Mouse (Mus musculus) spleen, adult 2 months (tissue): ENCODE results near the gene Mtfr2. TPM values are rescaled to one million over a fixed set of nuclear protein-coding genes. Genes with fewer than 3 reads are reported as not detected.
A peak's percentile ranks its signal among the peaks of the same experiment; 100 is the strongest.

Experiments
- DNase-seq, 2 experiments: peaks; one replicate each; pipeline versions ENCODE4 v3.0.0 to v3.0.0-alpha.2; 2012 to 2021; ENCODE audit warnings: low spot score in 2 of 2, low read depth in 1 of 2
- H3K27ac ChIP-seq: fragments of 200-500 bp; 2 replicates; pipeline ENCODE4 v1.5.1; 2012; ENCODE audit warnings: low read length, inconsistent platforms; ENCODE audit not compliant: insufficient read depth
- H3K27me3 ChIP-seq: fragments of 200-500 bp; 2 replicates; pipeline ENCODE4 v1.6.1; 2012; ENCODE audit warnings: mild to moderate bottlenecking, moderate library complexity, low read length, inconsistent platforms; ENCODE audit not compliant: control insufficient read depth, insufficient read depth
- H3K36me3 ChIP-seq: fragments of 200-500 bp; 2 replicates; pipeline ENCODE4 v1.6.1; 2012; ENCODE audit warnings: mild to moderate bottlenecking, low read length, inconsistent platforms; ENCODE audit not compliant: control insufficient read depth, insufficient read depth
- H3K4me1 ChIP-seq: fragments of 200-500 bp; 2 replicates; pipeline ENCODE4 v1.6.1; 2011; ENCODE audit warnings: inconsistent platforms; ENCODE audit not compliant: control insufficient read depth, insufficient read depth, insufficient read length
- H3K4me3 ChIP-seq: fragments of 200-500 bp; 2 replicates; pipeline ENCODE4 v1.5.1; 2011; ENCODE audit warnings: mild to moderate bottlenecking, inconsistent platforms; ENCODE audit not compliant: insufficient read depth, insufficient read length; ENCODE audit errors: extremely low read depth
- CTCF ChIP-seq: fragments of 200-500 bp; IDR thresholded peaks from 2 replicates; pipeline ENCODE4 v1.5.1; 2011; ENCODE audit warnings: mild to moderate bottlenecking, inconsistent platforms; ENCODE audit not compliant: insufficient read depth, insufficient read length, insufficient replicate concordance; ENCODE audit errors: extremely low read depth
- POLR2A ChIP-seq: fragments of 200-500 bp; IDR thresholded peaks from 2 replicates; pipeline ENCODE4 v1.6.1; 2011; ENCODE audit warnings: low read depth, low read length, inconsistent platforms
- WGBS: fragments of 180-500 bp; shearing (Covaris S2); methylation state at CpG from one replicate; pipeline ENCODE4 v1.1.7; 2018; 5-methylcytosine and 5-hydroxymethylcytosine counted together
- polyA plus RNA-seq: library from polyadenylated mRNA; depleted of rRNA; stranded (reverse); fragments of >200 nt; gene quantifications from 2 replicates; pipeline ENCODE4 v1.2.3, GENCODE M21; 2012

The Mtfr2 gene
- polyA plus RNA-seq, 1 experiment: 1.1 TPM

DNA sequence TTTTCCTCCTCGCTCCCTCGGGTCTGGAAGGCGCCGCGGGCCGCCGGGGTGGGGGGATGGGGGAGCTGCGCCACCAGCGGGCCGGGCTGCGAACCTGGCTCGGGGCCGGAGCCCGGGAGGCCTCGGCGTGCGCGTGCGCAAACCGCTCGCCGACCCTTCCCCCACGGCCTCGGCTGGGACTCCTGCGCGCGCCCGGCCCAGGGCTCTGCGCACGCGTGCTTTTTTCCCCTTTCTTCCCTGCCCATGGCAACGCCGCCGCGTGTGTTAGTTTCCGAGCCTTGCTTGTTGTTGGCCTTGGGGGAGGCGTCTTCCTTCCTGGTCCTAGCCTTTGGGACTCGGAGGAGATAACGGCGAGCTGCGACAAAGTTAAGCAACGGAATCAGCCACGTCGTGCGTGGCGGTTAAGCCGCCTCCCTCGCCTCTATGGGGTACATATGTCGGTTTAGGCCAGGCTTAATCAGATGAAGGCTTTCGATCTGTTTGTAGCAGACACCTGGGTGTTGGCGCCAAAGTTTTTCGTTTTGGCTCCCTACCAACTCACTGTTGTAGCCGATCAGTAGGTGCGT, 34.8 kb upstream of the Mtfr2 start:
- H3K27me3 ChIP-seq: no peaks in the 10 kb centered on the region
- TF ChIP-seq CTCF: no peak
- TF ChIP-seq POLR2A: no peak
- under 1% methylated on average over 53 of the region's 54 CpGs for WGBS
- DNase-seq: peak; percentile 61 to 84
- peaks cover 3% of the 10 kb centered on the region; the same call in 1 of the 2 replicates for H3K4me1 ChIP-seq
- peak overlapping the region; percentile 97 for H3K27ac ChIP-seq
- H3K36me3 ChIP-seq: no peaks in the 10 kb centered on the region
- H3K4me3 ChIP-seq: peak overlapping the region; percentile 94

DNA sequence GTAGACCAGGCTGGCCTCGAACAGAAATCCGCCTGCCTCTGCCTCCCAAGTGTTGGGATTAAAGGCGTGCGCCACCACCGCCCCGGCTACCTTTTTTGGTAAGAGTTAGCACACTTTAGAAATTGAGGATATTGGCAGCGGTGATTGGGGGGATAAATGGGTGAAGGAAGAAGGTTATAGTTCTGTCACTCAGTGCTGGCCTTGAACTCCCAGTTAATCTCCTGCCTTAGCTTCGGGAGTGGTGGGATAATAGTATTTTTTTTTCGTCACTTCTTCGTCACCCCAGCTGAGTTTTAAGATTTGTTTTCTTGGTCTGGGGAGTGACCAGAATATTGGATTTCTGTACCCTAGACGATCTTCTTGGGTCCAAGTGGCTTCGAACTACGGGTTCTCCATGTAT, 34.1 kb upstream of the Mtfr2 start:
- no peak for TF ChIP-seq POLR2A
- TF ChIP-seq CTCF: no peak
- Histone ChIP-seq H3K27ac (no peak overlapping the region), H3K27me3 (no peaks in the 10 kb centered on the region), H3K4me3 (peak overlapping the region; percentile 94), H3K36me3 (peaks cover 1% of the 10 kb centered on the region; the same call in 1 of the 2 replicates), H3K4me1 (peaks cover 3% of the 10 kb centered on the region; the same call in 1 of the 2 replicates)
- no peak for DNase-seq
- WGBS: 35% methylated on average over 13 of the region's 13 CpGs

- no peak for DNase-seq
- TF ChIP-seq CTCF: no peak
- no peak for TF ChIP-seq POLR2A
- no peak overlapping the region; the same call in 1 of the 2 replicates for H3K4me3 ChIP-seq
- 42% methylated on average over 4 of the region's 4 CpGs for WGBS
- H3K27me3 ChIP-seq: no peaks in the 10 kb centered on the region
- H3K4me1 ChIP-seq: peaks cover 3% of the 10 kb centered on the region; the same call in 1 of the 2 replicates
- no peak overlapping the region for H3K27ac ChIP-seq
- H3K36me3 ChIP-seq: peaks cover 1% of the 10 kb centered on the region
Observed at GRCm38 (mm10) chr10:20313941-20314340, 33.6 kb upstream of the Mtfr2 start.

GRCm38 (mm10) chr10:20314797-20315196, 32.8 kb upstream of the Mtfr2 start:
- no peak overlapping the region for H3K4me3 ChIP-seq
- DNase-seq: peak in 1 of 2 experiments; percentile 19
- H3K27ac ChIP-seq: no peak overlapping the region
- peaks cover 4% of the 10 kb centered on the region for H3K36me3 ChIP-seq
- 45% methylated on average over 2 of the region's 2 CpGs for WGBS
- TF ChIP-seq POLR2A: no peak
- no peak for TF ChIP-seq CTCF
- peaks cover 3% of the 10 kb centered on the region; the same call in 1 of the 2 replicates for H3K4me1 ChIP-seq
- no peaks in the 10 kb centered on the region for H3K27me3 ChIP-seq

DNA sequence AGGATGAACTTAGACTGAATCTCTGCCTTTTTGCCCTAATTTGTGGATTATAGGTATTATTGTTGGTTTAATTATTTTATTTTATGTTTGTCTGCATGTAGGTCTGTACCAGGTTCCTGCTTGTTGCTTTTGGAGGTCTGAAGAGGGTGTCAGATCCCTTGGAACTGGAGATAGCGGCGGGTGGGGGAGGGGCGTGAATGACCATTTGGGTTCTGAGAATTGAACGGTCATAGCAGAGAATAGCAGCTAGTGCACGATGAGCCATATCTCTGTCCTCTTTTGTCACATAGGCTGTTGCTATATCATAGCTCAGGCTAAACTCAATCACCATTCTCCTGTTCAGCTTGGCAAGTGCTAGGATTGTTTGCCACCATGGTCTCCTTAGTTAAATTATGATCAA, 30.1 kb upstream of the Mtfr2 start:
- peaks cover 5% of the 10 kb centered on the region for H3K36me3 ChIP-seq
- WGBS: 77% methylated on average over 5 of the region's 5 CpGs
- peaks cover 3% of the 10 kb centered on the region; the same call in 1 of the 2 replicates for H3K4me1 ChIP-seq
- H3K27ac ChIP-seq: no peak overlapping the region
- DNase-seq: no peak
- H3K4me3 ChIP-seq: no peak overlapping the region
- no peaks in the 10 kb centered on the region for H3K27me3 ChIP-seq
- TF ChIP-seq POLR2A: no peak
- no peak for TF ChIP-seq CTCF

DNA sequence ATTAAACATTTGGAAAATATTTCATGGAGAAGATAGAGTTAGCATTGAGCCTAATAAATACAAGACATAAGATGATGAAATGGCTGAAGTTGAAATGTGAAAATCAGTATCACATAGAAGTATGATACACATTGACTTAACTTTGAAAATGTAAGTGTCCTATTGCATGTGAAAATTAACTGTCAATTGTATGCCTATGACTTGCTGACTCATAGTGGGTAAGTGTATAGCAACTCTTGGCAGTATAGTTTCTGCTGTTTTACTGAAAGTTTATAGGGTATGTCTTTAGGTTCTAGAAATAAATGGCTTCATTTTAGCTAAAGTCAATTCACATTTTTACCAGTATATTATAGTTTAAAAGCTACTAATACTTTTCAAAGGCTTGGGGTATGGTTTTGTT, 21.3 kb upstream of the Mtfr2 start:
- no peaks in the 10 kb centered on the region for H3K4me1 ChIP-seq
- no peak overlapping the region for H3K4me3 ChIP-seq
- H3K36me3 ChIP-seq: peaks cover 33% of the 10 kb centered on the region

GRCm38 (mm10) chr10:20331262-20331661, 16.3 kb upstream of the Mtfr2 start:
- Histone ChIP-seq H3K27ac (no peak overlapping the region), H3K27me3 (no peaks in the 10 kb centered on the region), H3K4me1 (no peaks in the 10 kb centered on the region), H3K36me3 (peaks cover 32% of the 10 kb centered on the region), H3K4me3 (no peak overlapping the region)
- DNase-seq: no peak
- WGBS: 95% methylated on average over 2 of the region's 2 CpGs
- no peak for TF ChIP-seq CTCF
- no peak for TF ChIP-seq POLR2A

More for the DNA sequence above, 21.3 kb upstream of the Mtfr2 start:
- Histone ChIP-seq H3K27me3 (no peaks in the 10 kb centered on the region), H3K27ac (no peak overlapping the region)
- DNase-seq: no peak
- no peak for TF ChIP-seq POLR2A
- no peak for TF ChIP-seq CTCF
